Mouse (Mus musculus): ENCODE measurements around the gene Ssh1. TPM values are rescaled to one million over a fixed set of nuclear protein-coding genes. Genes with fewer than 3 reads are reported as not detected.

Gene Ssh1
- polyA plus RNA-seq, 1 experiment = 3.7 TPM

DNA sequence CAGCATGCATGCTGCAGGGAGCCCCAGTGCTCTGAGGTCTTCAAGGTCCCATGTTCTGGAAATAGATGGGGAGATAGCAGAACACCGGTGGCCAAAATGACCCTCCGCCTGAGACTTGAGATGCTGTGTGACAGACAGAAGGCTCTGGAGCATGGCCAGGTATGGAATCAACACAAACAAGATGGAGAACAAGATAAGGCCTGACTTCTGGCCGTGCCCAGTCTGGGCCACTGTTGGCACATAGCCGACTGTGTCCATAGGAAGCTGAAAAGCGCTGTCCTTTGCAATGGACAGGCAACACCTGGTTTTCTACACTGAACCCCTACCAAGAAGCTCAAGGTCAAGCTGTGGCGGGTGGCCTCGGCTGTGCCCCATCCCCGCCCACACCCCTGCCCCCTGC is 19.9 kb downstream of the Ssh1 start:
- TF ChIP-seq USF1 (IDR thresholded peaks at IDR 0.05; ENCODE audit: low read depth) (no peak), MAX (IDR thresholded peaks at IDR 0.05) (no peak), MYOD1 (IDR thresholded peaks at IDR 0.05; ENCODE audit: control insufficient read depth, insufficient read length, low read depth) (no peak), FOSL1 (IDR thresholded peaks at IDR 0.05; ENCODE audit: insufficient read depth, low read length, poor library complexity, severe bottlenecking) (no peak), CTCF (IDR thresholded peaks at IDR 0.05; ENCODE audit: control insufficient read depth, insufficient read depth, insufficient read length) (no peak), CEBPB (IDR thresholded peaks at IDR 0.05; ENCODE audit: low read depth) (no peak), MYOG (IDR thresholded peaks at IDR 0.05; ENCODE audit: control insufficient read depth, extremely low read depth, insufficient read length) (no peak)
- H3K27me3 ChIP-seq (ENCODE audit: control insufficient read depth, insufficient read depth, insufficient read length) = no peaks in the 10 kb centered on the region
- H3ac ChIP-seq (ENCODE audit: control insufficient read depth, insufficient read length, low read depth) = no peak overlapping the region
- no peak overlapping the region for H3K4me3 ChIP-seq (ENCODE audit: insufficient read depth, poor library complexity, severe bottlenecking)
- H3K36me3 ChIP-seq (ENCODE audit: control insufficient read depth, insufficient read depth) = no peaks in the 10 kb centered on the region
- H3K79me3 ChIP-seq (ENCODE audit: low read depth) = no peaks in the 10 kb centered on the region
- H3K79me2 ChIP-seq (ENCODE audit: control insufficient read depth, insufficient read depth) = no peaks in the 10 kb centered on the region

DNA sequence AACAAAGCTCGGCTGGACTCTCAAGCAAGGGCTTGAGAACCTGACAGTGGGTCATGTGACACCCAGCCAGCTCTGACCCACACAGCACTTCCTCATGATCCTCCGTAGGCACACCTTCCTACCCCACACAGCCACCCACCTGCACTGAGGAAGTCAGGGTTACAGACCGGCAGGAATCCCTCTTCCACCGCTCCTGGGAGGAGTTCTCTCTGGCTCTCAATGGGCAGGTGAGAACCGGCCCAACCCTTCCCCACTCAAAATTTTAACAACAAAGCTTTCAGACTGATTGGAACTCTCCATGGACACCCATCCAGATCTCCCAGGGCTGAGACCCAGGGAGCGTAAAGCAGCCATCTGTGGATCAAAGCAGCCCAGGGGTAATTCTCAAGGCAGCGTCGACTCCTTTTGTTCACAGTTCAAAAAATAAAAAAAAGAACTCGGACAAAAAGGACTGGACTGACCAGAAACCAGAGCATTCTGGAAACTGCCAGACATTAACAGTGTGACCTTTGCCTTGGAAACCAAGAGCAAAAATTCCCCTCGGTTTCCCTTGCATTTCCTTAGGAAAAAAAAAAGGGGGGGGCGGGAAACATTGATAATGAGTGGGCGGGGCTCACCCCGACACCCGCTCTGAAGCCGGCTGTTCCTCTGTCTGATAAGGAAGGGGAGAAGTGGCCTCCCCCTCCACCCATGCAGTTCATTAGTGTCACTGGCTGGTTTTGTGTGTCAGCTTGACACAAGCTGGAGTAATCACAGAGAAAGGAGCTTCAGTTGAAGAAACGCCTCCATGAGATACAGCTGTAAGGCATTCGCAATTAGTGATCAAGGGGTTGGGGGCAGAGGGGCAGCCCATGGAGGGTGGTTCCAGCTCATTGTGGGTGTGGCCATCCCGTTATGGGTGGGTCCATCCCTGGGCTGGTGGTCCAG is 20.8 kb downstream of the Ssh1 start:
- H3K4me3 ChIP-seq (ENCODE audit: insufficient read depth, poor library complexity, severe bottlenecking) = no peak overlapping the region
- H3K36me3 ChIP-seq (ENCODE audit: control insufficient read depth, insufficient read depth) = no peaks in the 10 kb centered on the region
- no peaks in the 10 kb centered on the region for H3K27me3 ChIP-seq (ENCODE audit: control insufficient read depth, insufficient read depth, insufficient read length)
- TF ChIP-seq USF1 (IDR thresholded peaks at IDR 0.05; ENCODE audit: low read depth) = peak; percentile 3
- TF ChIP-seq CTCF (IDR thresholded peaks at IDR 0.05; ENCODE audit: control insufficient read depth, insufficient read depth, insufficient read length) = no peak
- no peak for TF ChIP-seq MYOD1 (IDR thresholded peaks at IDR 0.05; ENCODE audit: control insufficient read depth, insufficient read length, low read depth)
- no peaks in the 10 kb centered on the region for H3K79me2 ChIP-seq (ENCODE audit: control insufficient read depth, insufficient read depth)
- H3K79me3 ChIP-seq (ENCODE audit: low read depth) = no peaks in the 10 kb centered on the region
- no peak overlapping the region for H3ac ChIP-seq (ENCODE audit: control insufficient read depth, insufficient read length, low read depth)

DNA sequence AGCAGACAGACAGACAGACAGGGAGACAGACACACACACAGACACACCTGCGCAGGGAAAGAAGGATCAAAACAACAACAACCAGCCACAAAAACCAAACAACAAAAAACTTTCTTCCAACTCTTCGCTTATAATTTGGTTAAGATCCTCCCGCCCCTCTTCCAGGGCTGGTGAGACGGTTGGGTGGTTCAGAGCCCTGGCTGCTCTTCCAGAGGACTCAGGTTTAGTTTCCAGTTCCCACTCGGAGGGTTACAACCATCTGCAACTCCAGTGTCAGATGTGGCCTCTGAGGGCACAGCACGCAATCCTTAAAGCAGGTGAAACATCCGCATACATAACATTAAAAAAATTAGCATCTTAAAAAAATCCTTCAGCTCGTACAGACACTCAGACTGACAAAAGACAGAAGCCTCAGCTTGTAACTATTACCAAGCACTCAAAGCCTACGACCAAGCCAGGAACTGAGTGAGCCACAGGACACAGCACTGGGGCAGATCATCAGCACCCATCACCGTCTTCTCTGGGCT is 22.2 kb downstream of the Ssh1 start:
- H3K79me3 ChIP-seq (ENCODE audit: low read depth) = no peaks in the 10 kb centered on the region
- H3ac ChIP-seq (ENCODE audit: control insufficient read depth, insufficient read length, low read depth) = no peak overlapping the region
- no peaks in the 10 kb centered on the region for H3K27me3 ChIP-seq (ENCODE audit: control insufficient read depth, insufficient read depth, insufficient read length)
- no peak for TF ChIP-seq MAX (IDR thresholded peaks at IDR 0.05)
- no peak for TF ChIP-seq CEBPB (IDR thresholded peaks at IDR 0.05; ENCODE audit: low read depth)
- TF ChIP-seq MYOD1 (IDR thresholded peaks at IDR 0.05; ENCODE audit: control insufficient read depth, insufficient read length, low read depth) = no peak
- TF ChIP-seq FOSL1 (IDR thresholded peaks at IDR 0.05; ENCODE audit: insufficient read depth, low read length, poor library complexity, severe bottlenecking) = no peak
- TF ChIP-seq USF1 (IDR thresholded peaks at IDR 0.05; ENCODE audit: low read depth) = no peak
- no peak for TF ChIP-seq MYOG (IDR thresholded peaks at IDR 0.05; ENCODE audit: control insufficient read depth, extremely low read depth, insufficient read length)
- TF ChIP-seq CTCF (IDR thresholded peaks at IDR 0.05; ENCODE audit: control insufficient read depth, insufficient read depth, insufficient read length) = no peak
- H3K79me2 ChIP-seq (ENCODE audit: control insufficient read depth, insufficient read depth) = no peaks in the 10 kb centered on the region
- no peaks in the 10 kb centered on the region for H3K36me3 ChIP-seq (ENCODE audit: control insufficient read depth, insufficient read depth)
- H3K4me3 ChIP-seq (ENCODE audit: insufficient read depth, poor library complexity, severe bottlenecking) = no peak overlapping the region

DNA sequence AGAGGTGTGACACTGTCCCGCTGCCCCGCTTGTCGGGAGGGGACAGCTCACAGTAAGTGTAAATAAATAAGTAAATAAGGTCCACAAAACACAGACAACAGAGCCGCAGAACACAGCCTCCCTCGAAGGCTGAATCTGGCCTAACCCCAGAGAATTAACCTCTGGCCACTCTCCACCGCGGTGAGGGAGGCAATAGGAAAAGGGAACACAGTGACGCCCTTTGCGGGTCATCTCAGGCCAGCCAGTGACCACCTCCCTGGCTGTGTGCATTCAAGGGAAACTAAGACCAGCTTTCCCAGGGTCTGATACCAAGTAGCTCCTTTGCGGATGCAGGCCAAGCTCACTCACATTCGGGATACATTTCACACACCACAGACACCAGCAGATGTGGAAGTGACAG is 25.3 kb downstream of the Ssh1 start:
- Histone ChIP-seq H3K4me3 (ENCODE audit: insufficient read depth, poor library complexity, severe bottlenecking) (no peak overlapping the region), H3K79me2 (ENCODE audit: control insufficient read depth, insufficient read depth) (no peaks in the 10 kb centered on the region), H3K79me3 (ENCODE audit: low read depth) (no peaks in the 10 kb centered on the region), H3ac (ENCODE audit: control insufficient read depth, insufficient read length, low read depth) (no peak overlapping the region), H3K36me3 (ENCODE audit: control insufficient read depth, insufficient read depth) (no peaks in the 10 kb centered on the region), H3K27me3 (ENCODE audit: control insufficient read depth, insufficient read depth, insufficient read length) (no peaks in the 10 kb centered on the region)
- TF ChIP-seq CEBPB (IDR thresholded peaks at IDR 0.05; ENCODE audit: low read depth) (no peak), MYOG (IDR thresholded peaks at IDR 0.05; ENCODE audit: control insufficient read depth, extremely low read depth, insufficient read length) (no peak), MYOD1 (IDR thresholded peaks at IDR 0.05; ENCODE audit: control insufficient read depth, insufficient read length, low read depth) (no peak), FOSL1 (IDR thresholded peaks at IDR 0.05; ENCODE audit: insufficient read depth, low read length, poor library complexity, severe bottlenecking) (no peak), MAX (IDR thresholded peaks at IDR 0.05) (no peak), USF1 (IDR thresholded peaks at IDR 0.05; ENCODE audit: low read depth) (no peak), CTCF (IDR thresholded peaks at IDR 0.05; ENCODE audit: control insufficient read depth, insufficient read depth, insufficient read length) (no peak)

DNA sequence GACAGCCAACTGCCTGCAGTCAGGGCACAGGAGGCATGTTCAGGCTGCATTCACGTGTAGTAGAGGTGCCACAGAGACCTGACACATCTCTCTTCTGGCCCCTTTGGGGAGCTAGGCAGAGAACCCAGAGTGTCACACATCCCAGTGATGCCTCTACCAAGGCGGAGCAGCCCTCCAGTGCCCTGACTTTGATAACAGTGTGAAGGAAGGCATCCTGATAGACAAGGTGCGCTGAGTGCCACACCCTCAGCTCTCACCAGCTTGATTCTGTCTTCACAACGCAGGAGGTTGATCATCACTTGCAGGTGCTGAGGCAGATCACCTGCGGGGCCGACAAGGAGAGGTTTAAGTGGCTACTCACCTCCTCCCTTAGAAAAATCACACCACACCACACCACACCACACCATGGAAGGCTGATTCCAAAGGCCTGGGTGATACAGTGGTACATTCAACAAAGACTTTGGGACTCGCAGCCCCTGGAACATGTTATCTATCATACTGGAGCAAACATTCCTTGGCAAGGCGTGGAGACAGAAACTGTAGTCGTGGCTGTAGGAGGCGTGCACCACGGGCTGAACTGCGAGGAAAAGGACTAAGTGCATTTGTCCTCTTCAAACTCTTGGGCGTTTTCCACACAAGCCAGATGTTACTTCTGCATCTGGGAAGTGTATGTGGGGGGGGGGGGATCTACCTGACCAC is 27.1 kb downstream of the Ssh1 start:
- H3K4me3 ChIP-seq (ENCODE audit: insufficient read depth, poor library complexity, severe bottlenecking) = no peak overlapping the region
- no peaks in the 10 kb centered on the region for H3K36me3 ChIP-seq (ENCODE audit: control insufficient read depth, insufficient read depth)
- H3K27me3 ChIP-seq (ENCODE audit: control insufficient read depth, insufficient read depth, insufficient read length) = no peaks in the 10 kb centered on the region
- no peaks in the 10 kb centered on the region for H3K79me2 ChIP-seq (ENCODE audit: control insufficient read depth, insufficient read depth)
- H3ac ChIP-seq (ENCODE audit: control insufficient read depth, insufficient read length, low read depth) = no peak overlapping the region
- no peaks in the 10 kb centered on the region for H3K79me3 ChIP-seq (ENCODE audit: low read depth)
- TF ChIP-seq FOSL1 (IDR thresholded peaks at IDR 0.05; ENCODE audit: insufficient read depth, low read length, poor library complexity, severe bottlenecking) = no peak
- no peak for TF ChIP-seq CEBPB (IDR thresholded peaks at IDR 0.05; ENCODE audit: low read depth)
- TF ChIP-seq MYOD1 (IDR thresholded peaks at IDR 0.05; ENCODE audit: control insufficient read depth, insufficient read length, low read depth) = no peak
- TF ChIP-seq USF1 (IDR thresholded peaks at IDR 0.05; ENCODE audit: low read depth) = no peak

All from C2C12 (cell line).